Comparison of ENCODE assay signal across 23 mouse cellular contexts in genomic region chr5:100213901-100214300, GRCm38 (mm10). TPM values are rescaled to one million over a fixed set of nuclear protein-coding genes. Genes with fewer than 3 reads are reported as not detected.
DNase-seq lines count a peak whose midpoint lies in the region; ATAC-seq and TF ChIP-seq lines count a peak whose summit lies in the region.
"Had no signal": no experiment of that assay in that cellular context is flagged by ENCODE, and none has a peak within 500 bp of the region (broad histone marks: within the 10 kb centered on the region; RNA-seq: fewer than 3 reads in every experiment).

No protein-coding gene starts in this region.

- peaks cover 7% of the 10 kb centered on the region; the same call in 1 of the 2 replicates for H3K27me3 ChIP-seq in heart, embryonic 11.5 days (ENCODE audit: control insufficient read depth, insufficient read depth, low read length)
- H3K27me3 ChIP-seq in midbrain, embryonic 11.5 days (ENCODE audit: control insufficient read depth, insufficient read depth, low read length), result no peaks in the 10 kb centered on the region
- no peaks in the 10 kb centered on the region for H3K27me3 ChIP-seq in midbrain, postnatal 0 days (ENCODE audit: insufficient read depth, low read length)
- H3K27me3 ChIP-seq: embryonic facial prominence, embryonic 12.5 days; embryonic facial prominence, embryonic 15.5 days; hindbrain, embryonic 13.5 days had no signal

- H3K36me3 ChIP-seq in heart, embryonic 11.5 days (ENCODE audit: control insufficient read depth, insufficient read depth, low read length), result no peaks in the 10 kb centered on the region
- no peaks in the 10 kb centered on the region for H3K36me3 ChIP-seq in midbrain, embryonic 11.5 days (ENCODE audit: control insufficient read depth, insufficient read depth, low read length)
- no peaks in the 10 kb centered on the region for H3K36me3 ChIP-seq in midbrain, postnatal 0 days (ENCODE audit: insufficient read depth, low read length)
- H3K36me3 ChIP-seq: embryonic facial prominence, embryonic 12.5 days; embryonic facial prominence, embryonic 15.5 days; hindbrain, embryonic 13.5 days had no signal

- 65% methylated on average over 8 of the region's 8 CpGs for WGBS in heart, embryonic 11.5 days (ENCODE audit: insufficient replicate concordance)
- 72% methylated on average over 8 of the region's 8 CpGs for WGBS in midbrain, embryonic 11.5 days
- 46% methylated on average over 8 of the region's 8 CpGs for WGBS in midbrain, postnatal 0 days

- no peak overlapping the region for H3K4me3 ChIP-seq in heart, embryonic 11.5 days (ENCODE audit: low read depth, low read length)
- no peak overlapping the region for H3K4me3 ChIP-seq in midbrain, embryonic 11.5 days (ENCODE audit: low read depth, low read length)
- H3K4me3 ChIP-seq in midbrain, postnatal 0 days (ENCODE audit: low read depth, low read length), result no peak overlapping the region
- H3K4me3 ChIP-seq: embryonic facial prominence, embryonic 12.5 days; embryonic facial prominence, embryonic 15.5 days; hindbrain, embryonic 13.5 days had no signal

- H3K4me1 ChIP-seq in heart, embryonic 11.5 days (ENCODE audit: control insufficient read depth, insufficient read depth, low read length), result peaks cover 21% of the 10 kb centered on the region
- H3K4me1 ChIP-seq in midbrain, embryonic 11.5 days (ENCODE audit: control insufficient read depth, insufficient read depth, low read length), result no peaks in the 10 kb centered on the region
- no peaks in the 10 kb centered on the region for H3K4me1 ChIP-seq in midbrain, postnatal 0 days (ENCODE audit: insufficient read depth, low read length)
- H3K4me1 ChIP-seq: embryonic facial prominence, embryonic 15.5 days had no signal

- ATAC-seq in heart, embryonic 11.5 days (replicated peaks; ENCODE audit: insufficient number of reproducible peaks, low FRiP score, low TSS enrichment), result no peak
- ATAC-seq in midbrain, embryonic 11.5 days (ENCODE audit: low FRiP score), result no peak
- no peak for ATAC-seq in midbrain, postnatal 0 days (ENCODE audit: low FRiP score)
- ATAC-seq: forebrain, embryonic 14.5 days; forebrain, postnatal 0 days; hindbrain, embryonic 16.5 days; inflammation-experienced regulatory T-cells, adult 6 months; intestine, embryonic 16.5 days had no signal

- no peaks in the 10 kb centered on the region for H3K9me3 ChIP-seq in heart, embryonic 11.5 days (replicated peaks; ENCODE audit: control insufficient read depth, low read length)
- H3K9me3 ChIP-seq in midbrain, embryonic 11.5 days (ENCODE audit: control insufficient read depth, low read length), result no peaks in the 10 kb centered on the region
- no peaks in the 10 kb centered on the region for H3K9me3 ChIP-seq in midbrain, postnatal 0 days (ENCODE audit: low read length)
- H3K9me3 ChIP-seq: embryonic facial prominence, embryonic 12.5 days; embryonic facial prominence, embryonic 15.5 days; hindbrain, embryonic 13.5 days had no signal

- peak; percentile 41 for DNase-seq in heart, adult 11 months
- DNase-seq in midbrain, embryonic 11.5 days (ENCODE audit: low spot score, missing footprints), result peak; percentile 44
- no peak for DNase-seq in midbrain, postnatal 0 days (ENCODE audit: low spot score)
- DNase-seq in R1 (ENCODE audit: low read depth, low spot score), result peak; percentile 77
- no peak for DNase-seq in spleen, postnatal 4 days (ENCODE audit: low spot score in 2 of 2)
- DNase-seq: adrenal gland, postnatal 10 days; adrenal gland, postnatal 36 days; cerebellum, adult 18-20 months; cerebellum, adult 9-10 months; cerebellum, postnatal 14 days; forebrain, postnatal 0 days; gastrocnemius, postnatal 25 days; kidney, adult 18-20 months had no signal

- no peak overlapping the region for H3K9ac ChIP-seq in heart, embryonic 11.5 days (ENCODE audit: low read depth, low read length)
- H3K9ac ChIP-seq in midbrain, embryonic 11.5 days (ENCODE audit: low read length), result no peak overlapping the region
- no peak overlapping the region for H3K9ac ChIP-seq in midbrain, postnatal 0 days (replicated peaks; ENCODE audit: low read length, poor library complexity, severe bottlenecking)
- H3K9ac ChIP-seq: embryonic facial prominence, embryonic 12.5 days; embryonic facial prominence, embryonic 15.5 days; forebrain, postnatal 0 days; hindbrain, embryonic 13.5 days had no signal

- no peak overlapping the region for H3K4me2 ChIP-seq in heart, embryonic 11.5 days
- H3K4me2 ChIP-seq in midbrain, embryonic 11.5 days, result no peak overlapping the region
- no peak overlapping the region for H3K4me2 ChIP-seq in midbrain, postnatal 0 days (ENCODE audit: low read depth, low read length, poor library complexity, severe bottlenecking)
- H3K4me2 ChIP-seq: embryonic facial prominence, embryonic 12.5 days; embryonic facial prominence, embryonic 15.5 days; hindbrain, embryonic 13.5 days had no signal

- H3K27ac ChIP-seq in heart, embryonic 11.5 days (ENCODE audit: low read depth, low read length), result no peak overlapping the region
- no peak overlapping the region for H3K27ac ChIP-seq in midbrain, embryonic 11.5 days (ENCODE audit: low read depth, low read length)
- no peak overlapping the region for H3K27ac ChIP-seq in midbrain, postnatal 0 days (ENCODE audit: low read depth, low read length)
- H3K27ac ChIP-seq: embryonic facial prominence, embryonic 12.5 days; embryonic facial prominence, embryonic 15.5 days; hindbrain, embryonic 13.5 days had no signal

- no peak for TF ChIP-seq CTCF in midbrain, postnatal 0 days (IDR thresholded peaks at IDR 0.05)

RNA-seq across cellular contexts. Expression of gene Tmem150c, which starts 54.3 kb away (rescaled TPM):
- 0.54 and 1.0 TPM in 2 replicates for polyA plus RNA-seq in heart, embryonic 11.5 days (2014; fragmentation: Nextera tagmentation; extraction: Ambion mirVana)
- polyA plus RNA-seq in midbrain, embryonic 11.5 days (2014; fragmentation: Nextera tagmentation; extraction: Ambion mirVana), result 3.0 TPM in 2 replicates
- total RNA-seq in midbrain, postnatal 0 days (2014; rRNA removed), result 63.7 and 83.0 TPM in 2 replicates
- polyA plus RNA-seq in midbrain, postnatal 0 days (2015; fragmentation: Nextera tagmentation; extraction: Ambion mirVana), result 42.9 and 49.1 TPM in 2 replicates
- total RNA-seq: granulocyte monocyte progenitor cell, adult 5-6 weeks; hematopoietic stem cell, adult 5-6 weeks had no signal
- polyA plus RNA-seq: inflammation-experienced regulatory T-cells, adult 6 months had no signal

Comparison
In these comparisons a context has a peak if more than half of its experiments do, and no peak if none do; other contexts are left out.
1. DNase-seq: peak in heart, adult 11 months (single experiment), midbrain, embryonic 11.5 days (single experiment) and R1 (single experiment); none in midbrain, postnatal 0 days (single experiment) and spleen, postnatal 4 days (0 of 2).
2. RNA of gene Tmem150c, which starts 54.3 kb away (polyA plus RNA-seq): 42.9 to 49.1 TPM in midbrain, postnatal 0 days; 3.0 TPM in midbrain, embryonic 11.5 days and 0.54 to 1.0 TPM in heart, embryonic 11.5 days; every median in the first group is over 10 times any median in the second.